Mouse (Mus musculus) heart, embryonic 16.5 days (tissue): ENCODE results near the gene 4933425L06Rik. TPM values are rescaled to one million over a fixed set of nuclear protein-coding genes. Genes with fewer than 3 reads are reported as not detected.
A peak's percentile ranks its signal among the peaks of the same experiment; 100 is the strongest.

Source experiments
- ATAC-seq: fragments of 200-750 bp; cut with Nextera tagmentation; replicated peaks from 2 replicates; pipeline ENCODE4 v1.8.0; 2017; ENCODE audit warnings: moderate number of reproducible peaks; ENCODE audit not compliant: insufficient read depth, low FRiP score; ENCODE audit errors: extremely low read depth
- H3K27ac ChIP-seq: fragments of 300-500 bp; sonication (generic); 2 replicates; pipeline ENCODE4 v1.5.1; 2014; ENCODE audit warnings: mild to moderate bottlenecking, low read length, control low read depth, moderate library complexity
- H3K27me3 ChIP-seq: fragments of 300-500 bp; sonication (generic); 2 replicates; pipeline ENCODE4 v1.6.1; 2014; ENCODE audit warnings: low read length, mixed read lengths; ENCODE audit not compliant: control insufficient read depth, insufficient read depth
- H3K36me3 ChIP-seq: fragments of 300-500 bp; sonication (generic); 2 replicates; pipeline ENCODE4 v1.6.1; 2014; ENCODE audit not compliant: control insufficient read depth, insufficient read depth
- H3K4me1 ChIP-seq: fragments of 300-500 bp; sonication (generic); 2 replicates; pipeline ENCODE4 v1.6.1; 2014; ENCODE audit warnings: low read length, mixed read lengths; ENCODE audit not compliant: control insufficient read depth, insufficient read depth
- H3K4me2 ChIP-seq: fragments of 300-500 bp; sonication (generic); 2 replicates; pipeline ENCODE4 v1.6.1; 2014; ENCODE audit warnings: low read depth, mild to moderate bottlenecking, control low read depth, low read length
- H3K4me3 ChIP-seq: fragments of 300-500 bp; sonication (generic); 2 replicates; pipeline ENCODE4 v1.5.1; 2014; ENCODE audit warnings: mild to moderate bottlenecking, control low read depth, low read length
- H3K9ac ChIP-seq: fragments of 300-500 bp; sonication (generic); 2 replicates; pipeline ENCODE4 v1.6.1; 2014; ENCODE audit warnings: low read length, control low read depth
- H3K9me3 ChIP-seq: fragments of 300-500 bp; sonication (generic); replicated peaks from 2 replicates; pipeline ENCODE4 v1.6.1; 2016; ENCODE audit warnings: low read length; ENCODE audit not compliant: control insufficient read depth
- WGBS: fragments of 180-500 bp; shearing (Covaris S2); extraction: QIAGEN DNeasy Blood & Tissue Kit; methylation state at CpG from one replicate; pipeline ENCODE4 v1.1.7; 2014; 5-methylcytosine and 5-hydroxymethylcytosine counted together
- polyA plus RNA-seq: library from polyadenylated mRNA; unstranded; fragments of >200 nt; fragmentation: Nextera tagmentation; extraction: Ambion mirVana; gene quantifications from 2 replicates; pipeline ENCODE4 v1.2.1, GENCODE M21; 2015

The 4933425L06Rik gene
- polyA plus RNA-seq, result not detected in 2 replicates

- ATAC-seq, result no peak
- Histone ChIP-seq H3K4me2 (no peak within 1 kb of the TSS), H3K9ac (no peak within 1 kb of the TSS), H3K4me1 (no peaks in the 10 kb centered on the region), H3K4me3 (no peak within 1 kb of the TSS), H3K9me3 (no peaks in the 10 kb centered on the region), H3K36me3 (no peaks in the 10 kb centered on the region), H3K27ac (no peak within 1 kb of the TSS), H3K27me3 (no peaks in the 10 kb centered on the region)
- WGBS, result 80% methylated on average over 10 of the region's 10 CpGs
These were observed at the start of gene 4933425L06Rik for GRCm38 (mm10) chr13:105081862-105082261. Gene 4933425L06Rik, plus strand, starts transcription at chr13:105082122.

- ATAC-seq, result no peak
- Histone ChIP-seq H3K27me3 (no peaks in the 10 kb centered on the region), H3K27ac (no peak overlapping the region), H3K4me3 (no peak overlapping the region), H3K9ac (no peak overlapping the region), H3K4me1 (no peaks in the 10 kb centered on the region), H3K36me3 (no peaks in the 10 kb centered on the region), H3K9me3 (no peaks in the 10 kb centered on the region), H3K4me2 (no peak overlapping the region)
- WGBS, result 86% methylated on average over 12 of the region's 12 CpGs
These were observed 44.1 kb upstream of the 4933425L06Rik start for GRCm38 (mm10) chr13:105037816-105038215.

DNA sequence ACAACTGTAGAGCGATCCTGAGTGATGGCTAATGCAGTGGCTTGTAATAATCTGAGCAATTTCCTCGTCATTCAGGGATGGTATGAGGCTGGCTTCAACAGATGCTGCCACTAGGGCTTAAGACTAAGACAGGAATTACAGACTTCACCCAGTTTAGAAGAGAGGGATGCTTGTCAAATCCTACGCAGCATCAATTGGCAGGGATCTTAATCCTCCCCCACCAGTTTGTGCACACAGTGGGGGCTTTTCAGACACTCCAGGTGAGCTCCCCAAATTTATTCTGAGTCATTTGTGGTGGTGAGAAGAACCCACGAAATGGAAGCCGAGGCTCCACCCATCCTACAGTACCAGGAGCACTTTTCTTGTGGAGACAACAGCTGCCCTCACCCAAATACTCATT is 43.6 kb upstream of the 4933425L06Rik start:
- Histone ChIP-seq H3K9ac (no peak overlapping the region), H3K4me1 (no peaks in the 10 kb centered on the region), H3K4me3 (no peak overlapping the region), H3K27me3 (no peaks in the 10 kb centered on the region), H3K9me3 (no peaks in the 10 kb centered on the region), H3K36me3 (no peaks in the 10 kb centered on the region), H3K27ac (no peak overlapping the region), H3K4me2 (no peak overlapping the region)
- no peak for ATAC-seq
- 71% methylated on average over 5 of the region's 5 CpGs for WGBS

GRCm38 (mm10) chr13:105043882-105044281 is 38.0 kb upstream of the 4933425L06Rik start:
- Histone ChIP-seq H3K27me3 (no peaks in the 10 kb centered on the region), H3K27ac (no peak overlapping the region), H3K4me2 (no peak overlapping the region), H3K9me3 (no peaks in the 10 kb centered on the region), H3K4me3 (no peak overlapping the region), H3K36me3 (no peaks in the 10 kb centered on the region), H3K9ac (no peak overlapping the region), H3K4me1 (peaks cover 6% of the 10 kb centered on the region)
- no peak for ATAC-seq
- 47% methylated on average over 3 of the region's 3 CpGs for WGBS

DNA sequence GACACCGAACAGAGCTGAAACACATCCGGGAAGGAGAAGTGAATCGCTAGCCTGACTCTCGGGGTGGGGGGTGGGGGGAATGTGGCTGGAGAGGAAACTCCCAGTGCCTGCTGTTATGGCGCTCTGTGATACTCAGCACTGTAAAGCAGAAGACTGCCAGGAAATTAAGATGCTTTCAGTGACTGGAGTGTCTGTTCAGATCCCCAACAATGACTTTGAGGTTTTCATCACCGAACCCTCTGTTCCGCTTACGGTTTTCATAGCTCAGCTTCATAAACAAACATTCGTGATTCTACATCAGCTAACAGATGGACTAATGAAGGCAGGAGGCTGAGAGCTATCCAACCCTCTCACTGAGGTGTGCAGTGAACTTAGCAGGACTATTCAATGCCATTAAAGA is 34.5 kb upstream of the 4933425L06Rik start:
- Histone ChIP-seq H3K9me3 (no peaks in the 10 kb centered on the region), H3K4me3 (peak overlapping the region; percentile 30), H3K4me2 (peak overlapping the region; percentile 46), H3K4me1 (peaks cover 9% of the 10 kb centered on the region), H3K9ac (peak overlapping the region; percentile 54; the same call in 1 of the 2 replicates), H3K27ac (0 out of 2 replicates have a peak overlapping the region, but pooled peaks have one; percentile 20), H3K36me3 (no peaks in the 10 kb centered on the region), H3K27me3 (no peaks in the 10 kb centered on the region)
- ATAC-seq, result no peak
- 46% methylated on average over 9 of the region's 9 CpGs for WGBS

DNA sequence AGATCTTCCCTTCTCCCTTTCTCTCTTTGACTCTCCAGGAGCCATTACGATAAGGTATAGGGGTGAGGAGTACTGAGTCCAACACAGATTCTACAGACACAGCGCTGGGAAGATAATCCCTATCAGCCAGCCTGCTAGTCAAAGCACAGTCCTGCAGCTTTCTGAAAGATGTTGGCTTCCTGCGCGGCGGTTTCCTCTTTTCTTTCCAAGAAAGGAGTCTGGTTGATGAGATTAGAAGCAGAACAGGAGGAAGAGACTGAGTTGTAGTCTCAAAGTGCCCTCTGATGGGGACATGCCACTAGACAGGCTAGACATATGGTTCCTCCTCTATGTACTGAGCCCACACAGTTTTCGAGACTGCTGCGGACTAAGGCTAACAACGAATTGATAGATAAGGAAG is 33.3 kb upstream of the 4933425L06Rik start:
- Histone ChIP-seq H3K9ac (no peak overlapping the region), H3K4me3 (no peak overlapping the region), H3K9me3 (no peaks in the 10 kb centered on the region), H3K36me3 (no peaks in the 10 kb centered on the region), H3K4me1 (peaks cover 15% of the 10 kb centered on the region), H3K27ac (no peak overlapping the region), H3K27me3 (no peaks in the 10 kb centered on the region), H3K4me2 (no peak overlapping the region)
- WGBS, result 39% methylated on average over 8 of the region's 8 CpGs
- ATAC-seq, result peak; percentile 80

- Histone ChIP-seq H3K4me1 (peaks cover 20% of the 10 kb centered on the region), H3K27me3 (no peaks in the 10 kb centered on the region), H3K9me3 (no peaks in the 10 kb centered on the region), H3K4me3 (no peak overlapping the region), H3K36me3 (no peaks in the 10 kb centered on the region), H3K27ac (no peak overlapping the region), H3K4me2 (peak overlapping the region; percentile 29; the same call in 1 of the 2 replicates), H3K9ac (no peak overlapping the region)
- WGBS, result 40% methylated on average over 6 of the region's 6 CpGs
- no peak for ATAC-seq
These were observed 30.5 kb upstream of the 4933425L06Rik start for GRCm38 (mm10) chr13:105051432-105051831.

DNA sequence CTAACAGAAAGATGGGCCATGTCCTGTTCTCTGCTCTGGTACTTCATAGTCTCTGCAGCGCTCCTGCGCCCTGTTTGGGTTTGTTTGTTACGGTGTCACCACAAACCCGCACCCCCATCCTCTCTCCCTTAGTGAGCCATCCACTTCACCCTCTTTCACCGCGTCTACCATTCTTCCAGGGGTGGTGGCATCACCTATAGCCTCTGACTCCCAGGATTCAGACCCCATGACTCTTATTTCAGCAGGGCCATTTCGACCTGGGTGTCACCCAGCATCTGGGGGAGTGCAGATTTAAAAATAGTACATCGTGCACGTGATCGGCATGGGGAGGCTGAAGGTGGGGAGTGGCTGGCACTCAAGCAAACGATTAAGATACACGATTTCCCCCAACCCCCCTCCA is 28.3 kb upstream of the 4933425L06Rik start:
- Histone ChIP-seq H3K4me3 (peak overlapping the region; percentile 83), H3K9me3 (no peaks in the 10 kb centered on the region), H3K4me2 (peak overlapping the region; percentile 94), H3K4me1 (peaks cover 14% of the 10 kb centered on the region), H3K27me3 (no peaks in the 10 kb centered on the region), H3K9ac (peak overlapping the region; percentile 86), H3K27ac (peak overlapping the region; percentile 78), H3K36me3 (no peaks in the 10 kb centered on the region)
- WGBS, result 2% methylated on average over 12 of the region's 12 CpGs
- ATAC-seq, result 0 out of 2 replicates have a peak, but pooled peaks have one; percentile 43

DNA sequence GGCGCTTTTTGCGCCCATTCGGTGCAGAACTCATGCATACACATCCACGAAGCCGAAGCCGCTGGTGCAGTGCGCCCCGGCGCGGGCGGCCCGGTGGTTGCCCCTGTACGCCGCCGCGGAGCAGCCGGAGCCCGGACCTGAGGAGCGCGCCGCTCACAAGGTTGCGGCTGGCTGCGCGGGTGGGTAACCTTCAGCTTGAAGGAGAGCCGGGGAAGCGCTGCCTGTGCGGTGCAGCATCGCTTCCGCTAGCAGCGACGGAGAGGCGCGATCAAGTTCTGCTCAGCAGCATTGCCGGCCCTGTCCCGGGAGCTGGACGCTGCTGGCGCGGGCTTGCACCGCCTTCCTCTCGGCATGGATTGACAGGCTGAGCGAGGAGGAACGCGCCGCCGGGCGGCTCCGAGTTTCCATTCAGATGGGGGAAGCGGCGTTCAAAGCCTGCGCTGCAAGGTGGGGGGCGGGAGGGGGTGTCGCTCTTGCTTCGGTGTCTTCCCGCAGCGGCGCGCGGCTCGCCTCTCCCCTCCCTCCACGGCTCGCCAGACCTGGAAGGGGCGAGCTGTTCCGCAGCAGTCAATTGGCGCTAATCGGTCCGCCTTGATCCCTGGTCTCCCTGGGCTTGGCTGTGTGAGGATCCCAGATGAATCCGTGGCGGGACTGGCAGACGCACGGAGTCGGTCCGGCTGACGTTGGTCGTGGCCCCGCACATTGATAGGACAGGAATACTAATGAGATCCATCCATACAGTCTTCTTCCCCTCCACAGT is 27.6 kb upstream of the 4933425L06Rik start, which contains the start of gene Rgs7bp:
TSS of gene Rgs7bp (minus strand) at position 750 of the 760 bp plus-strand sequence.
- H3K27me3 ChIP-seq, result no peaks in the 10 kb centered on the region
- H3K36me3 ChIP-seq, result no peaks in the 10 kb centered on the region
- WGBS, result under 1% methylated on average over 75 of the region's 75 CpGs
- peak within 1 kb of the TSS; percentile 86 for H3K9ac ChIP-seq
- no peaks in the 10 kb centered on the region for H3K9me3 ChIP-seq
- H3K27ac ChIP-seq, result peak within 1 kb of the TSS; percentile 78
- ATAC-seq, result peak; percentile 81
- H3K4me1 ChIP-seq, result peaks cover 14% of the 10 kb centered on the region
- peak within 1 kb of the TSS; percentile 94 for H3K4me2 ChIP-seq
- peak within 1 kb of the TSS; percentile 83 for H3K4me3 ChIP-seq
